Mouse (Mus musculus) liver, embryonic 14.5 days (tissue): ENCODE data around the gene Cx3cr1.

Experiments used
- CTCF ChIP-seq: IDR thresholded peaks from 2 replicates; pipeline ENCODE4 v1.5.1; 2016; ENCODE audit warnings: antibody characterized with exemption, low read depth, control low read depth
- EP300 ChIP-seq: IDR thresholded peaks from 2 replicates; pipeline ENCODE4 v1.6.1; 2016; ENCODE audit warnings: antibody characterized with exemption, low read depth

GRCm38 (mm10) chr9:120049407-120049806 is 20.3 kb downstream of the Cx3cr1 start:
- no peak for TF ChIP-seq CTCF
- no peak for TF ChIP-seq EP300
